Mouse (Mus musculus) MEL-GATA-1-ER (cell line): Measurements from ENCODE around the gene Nfx1.

Experiments used
- DNase-seq: peaks from one replicate; pipeline ENCODE4 v3.0.0-alpha.2; 2012; ENCODE audit warnings: low read depth; ENCODE audit errors: extremely low read depth

Nfx1 gene

GRCm38 (mm10) chr4:41045288-41045687, 74.6 kb downstream of the Nfx1 start:
- DNase-seq: no peak

DNA sequence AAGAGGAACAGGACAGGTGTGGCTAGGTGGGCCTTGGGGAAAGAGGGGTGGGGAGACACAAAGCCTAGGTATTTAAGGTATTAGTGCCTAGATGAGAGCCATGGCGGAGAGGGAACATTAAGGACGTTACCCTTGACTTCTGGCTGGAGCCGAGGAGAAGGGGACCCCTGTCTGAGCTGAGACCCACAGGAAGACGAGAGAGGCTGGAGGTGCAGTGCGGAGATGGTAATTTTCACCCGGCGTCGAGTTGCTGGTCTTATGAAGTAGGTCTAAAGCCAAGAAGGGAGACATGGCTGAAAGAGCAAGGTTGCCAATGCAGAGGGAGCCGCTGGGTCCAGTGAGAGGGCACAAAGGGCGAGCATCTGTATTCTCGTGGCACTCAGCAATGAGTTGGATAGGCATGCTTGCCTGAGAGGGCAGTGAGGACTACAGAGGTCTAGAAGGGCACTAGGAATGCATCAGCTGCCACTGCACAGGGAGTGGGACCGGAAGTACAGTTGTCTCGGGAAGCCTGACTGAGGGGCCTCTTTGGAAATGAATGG, 75.6 kb downstream of the Nfx1 start:
- DNase-seq: no peak

DNA sequence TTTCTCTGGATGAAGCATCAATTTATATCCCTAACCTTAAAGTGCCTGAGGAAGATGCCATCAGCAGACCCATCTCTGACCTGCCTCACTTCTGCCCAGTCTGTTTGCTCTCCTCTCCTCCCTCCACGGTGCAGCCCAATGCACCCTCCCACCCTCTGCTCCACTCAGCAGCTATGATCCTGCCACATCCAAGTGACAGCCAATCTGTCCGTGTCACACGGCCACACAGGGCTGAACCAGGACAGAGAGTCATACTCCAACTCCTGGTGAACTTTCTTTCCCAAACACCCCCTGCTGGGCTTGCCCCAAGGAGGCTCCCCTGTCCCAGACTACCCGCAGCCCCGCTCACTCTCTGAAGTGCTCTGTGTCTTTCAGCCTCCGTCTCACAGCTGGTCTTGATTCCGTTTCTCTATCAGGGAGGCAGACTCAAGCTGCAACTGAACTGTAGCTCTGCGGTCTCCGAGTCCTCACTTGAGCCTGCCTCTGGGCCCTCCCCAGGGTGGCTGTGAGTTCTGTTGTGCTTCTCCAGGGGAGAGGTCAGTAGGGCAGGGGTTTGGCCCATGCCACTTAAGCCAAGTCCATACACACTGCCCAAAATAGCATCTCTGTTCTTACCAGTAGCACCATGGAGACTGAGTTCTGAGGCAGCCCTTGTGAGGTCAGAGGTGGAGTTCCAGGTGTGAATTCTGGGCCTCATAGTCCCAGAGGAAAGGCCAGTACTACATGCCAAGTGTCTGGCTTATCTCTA, 77.0 kb downstream of the Nfx1 start, which contains the start of gene Aqp7:
TSS of gene Aqp7 (minus strand) at position 616 of the 748 bp plus-strand sequence.
- DNase-seq: no peak

- no peak for DNase-seq
Observed at GRCm38 (mm10) chr4:41048926-41049325, 78.2 kb downstream of the Nfx1 start.

- DNase-seq: peak; percentile 53
Observed at GRCm38 (mm10) chr4:41050726-41051675, 80.3 kb downstream of the Nfx1 start.

- DNase-seq: no peak
Observed at GRCm38 (mm10) chr4:41051781-41052180, 81.1 kb downstream of the Nfx1 start.

DNA sequence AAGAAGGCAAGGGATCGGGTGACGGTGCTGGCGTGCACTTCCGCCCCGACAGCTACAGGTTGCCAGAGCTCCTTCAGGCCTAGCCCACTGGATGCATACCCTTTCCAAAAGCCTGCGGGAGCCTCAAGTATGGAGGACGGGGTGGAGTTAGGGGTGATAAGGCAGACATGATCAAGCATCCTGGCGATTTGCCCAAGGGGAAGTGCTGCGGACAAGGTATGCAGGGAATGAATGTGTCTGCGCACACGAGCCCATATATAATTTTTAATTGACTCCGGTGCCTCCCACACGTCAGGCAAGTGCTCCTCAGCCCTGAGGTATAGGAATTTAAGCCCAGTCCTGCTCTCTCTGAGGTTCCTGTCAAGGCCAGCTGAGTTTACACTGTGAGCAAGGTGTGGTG, 84.4 kb downstream of the Nfx1 start:
- peak; percentile 84 for DNase-seq

- DNase-seq: no peak
Observed at GRCm38 (mm10) chr4:41056253-41056652, 85.5 kb downstream of the Nfx1 start.

DNA sequence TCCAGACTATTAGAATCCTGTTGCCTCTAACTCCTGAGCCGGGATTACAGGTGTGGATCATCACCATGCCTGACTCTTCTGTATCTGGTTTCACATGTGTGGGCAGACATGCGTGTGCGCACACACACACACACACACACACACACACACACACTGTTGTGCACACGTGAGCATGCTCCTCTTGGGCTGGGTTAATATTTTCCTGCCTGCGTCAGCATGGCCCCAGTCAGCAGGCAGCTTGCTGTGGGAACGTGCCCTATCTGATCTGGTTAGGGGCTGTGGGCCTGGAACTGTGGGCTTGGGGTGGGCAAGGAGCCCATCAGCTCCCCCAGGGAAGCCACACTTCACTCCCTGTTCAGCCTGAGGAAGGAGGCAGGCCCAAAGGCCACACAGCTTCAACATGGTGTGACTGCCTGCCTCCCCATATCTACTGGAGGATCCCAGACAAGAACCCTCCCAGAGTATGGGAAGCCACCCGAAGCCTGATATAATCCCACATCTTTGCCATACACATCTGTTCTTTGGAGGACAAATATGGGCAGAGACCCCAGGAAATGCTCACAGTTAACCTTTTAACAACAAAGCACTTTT, 86.1 kb downstream of the Nfx1 start:
- DNase-seq: no peak

DNA sequence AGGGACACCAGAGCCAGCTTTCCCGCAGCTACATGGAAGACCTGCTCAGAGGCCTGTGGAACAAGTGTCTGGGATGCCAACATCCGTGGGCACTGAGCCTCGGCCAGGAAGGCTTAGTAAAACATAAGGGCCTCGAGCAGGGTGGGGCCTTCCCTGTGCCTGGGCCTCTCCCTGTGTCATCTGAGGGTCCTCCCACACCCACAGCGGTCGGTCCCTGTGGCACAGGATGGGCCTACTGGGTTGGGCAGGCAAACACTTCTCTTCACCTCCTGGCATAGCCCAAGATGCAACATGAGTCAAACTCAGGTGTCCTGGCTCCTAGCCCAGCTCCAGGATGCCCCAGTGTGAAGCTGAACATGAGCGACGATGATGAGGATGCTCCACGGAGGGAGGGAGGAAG, 86.7 kb downstream of the Nfx1 start:
- DNase-seq: no peak

DNA sequence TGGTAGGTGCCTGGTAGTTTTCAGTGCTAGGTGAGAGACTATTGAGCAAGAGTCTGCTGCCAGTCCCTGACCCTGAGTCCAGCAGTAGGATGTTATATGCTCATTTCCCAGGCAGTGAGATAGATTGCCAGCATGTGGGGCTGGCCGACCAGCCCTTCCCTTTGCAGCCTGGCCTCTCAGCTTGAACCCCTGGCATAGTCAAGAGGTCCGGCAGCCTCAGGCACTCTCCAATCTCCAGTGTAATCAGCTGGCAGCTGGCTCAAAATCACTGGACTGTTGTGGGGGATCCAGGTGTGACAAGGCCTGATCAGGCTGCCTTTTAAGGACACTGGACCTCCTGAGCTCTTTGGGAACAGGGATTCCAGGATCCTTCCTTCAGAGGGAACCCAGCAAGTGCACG, 92.6 kb downstream of the Nfx1 start:
- DNase-seq: no peak

- no peak for DNase-seq
Observed at GRCm38 (mm10) chr4:41063894-41064673, 93.4 kb downstream of the Nfx1 start.

- no peak for DNase-seq
Observed at GRCm38 (mm10) chr4:41065196-41065595, 94.5 kb downstream of the Nfx1 start.

DNA sequence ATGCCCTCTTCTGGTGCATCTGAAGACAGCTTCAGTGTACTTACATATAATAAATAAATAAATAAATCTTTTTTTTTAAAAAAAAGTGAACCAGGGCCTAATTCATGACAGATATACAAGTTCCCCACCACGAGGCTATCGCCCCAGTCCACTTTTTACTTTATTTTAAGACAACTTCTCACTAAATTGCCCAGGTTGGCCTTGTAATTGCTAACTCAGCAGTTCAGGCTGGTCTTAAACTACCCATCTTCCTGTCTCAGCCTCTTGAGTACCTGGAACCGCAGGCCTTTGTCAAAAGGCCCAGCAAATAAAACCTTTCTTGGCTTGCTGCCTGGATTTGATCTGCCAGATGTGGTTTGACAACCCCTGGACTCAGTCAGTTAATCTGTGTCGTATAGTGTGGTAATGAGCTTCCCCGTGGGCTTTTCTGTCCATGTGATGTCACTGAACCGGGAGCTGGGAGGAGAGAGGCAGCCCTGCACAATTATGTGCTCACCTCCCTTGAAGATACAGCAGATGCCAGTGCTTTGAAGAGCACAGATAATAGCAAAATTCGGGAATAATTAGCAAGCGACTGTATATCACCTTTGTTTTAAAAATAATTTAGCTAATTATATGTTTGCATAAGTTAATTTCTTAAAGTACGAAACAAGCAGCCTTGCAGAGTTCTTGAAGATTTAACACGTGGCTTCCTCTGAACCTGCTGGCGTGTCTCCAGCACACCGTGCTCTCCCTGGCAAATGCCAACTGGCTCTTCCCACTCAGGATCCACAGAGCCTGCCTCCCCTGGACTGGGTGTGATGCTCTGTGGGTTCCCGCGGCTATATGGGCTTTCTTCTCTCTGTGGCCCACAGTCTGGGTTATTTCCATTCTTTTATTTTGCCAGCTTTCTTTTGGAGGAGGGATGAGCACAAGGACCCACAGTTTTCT, 101.1 kb downstream of the Nfx1 start:
- no peak for DNase-seq

- DNase-seq: peak; percentile 42
Observed at GRCm38 (mm10) chr4:41073008-41073817, 102.5 kb downstream of the Nfx1 start.

GRCm38 (mm10) chr4:41074461-41074860, 103.8 kb downstream of the Nfx1 start:
- no peak for DNase-seq
